Mouse (Mus musculus): ENCODE results near the gene Sec11a. TPM values are rescaled to one million over a fixed set of nuclear protein-coding genes. Genes with fewer than 3 reads are reported as not detected.
"Not testable (repeated sequence)": the region's sequence is repeated elsewhere in the genome, so short reads cannot be mapped to it uniquely, and the experiment has no call there.

Gene Sec11a
- polyA plus RNA-seq, 1 experiment from 2014 or later: 219 TPM

- H3K9me3 ChIP-seq (ENCODE audit: control insufficient read depth, low read depth, low read length); H3K4me3 ChIP-seq (ENCODE audit: low read depth, low read length); H3K27ac ChIP-seq (ENCODE audit: low read length); ATAC-seq (ENCODE audit: insufficient number of reproducible peaks, insufficient read depth, low FRiP score, low read depth); H3K27me3 ChIP-seq (ENCODE audit: control insufficient read depth, insufficient read depth, low read length); H3K4me2 ChIP-seq (replicated peaks; ENCODE audit: low read depth, low read length); H3K4me1 ChIP-seq (ENCODE audit: control insufficient read depth, insufficient read depth, low read length); H3K9ac ChIP-seq (replicated peaks; ENCODE audit: low read depth, low read length): not testable (repeated sequence)
- H3K36me3 ChIP-seq (ENCODE audit: control insufficient read depth, insufficient read depth, low read length): peaks cover 15% of the 10 kb centered on the region
These were observed 10.3 kb downstream of the Sec11a start for GRCm38 (mm10) chr7:80937304-80937666.

GRCm38 (mm10) chr7:80936617-80937303, 10.8 kb downstream of the Sec11a start:
- not testable (repeated sequence) for H3K4me3 ChIP-seq (ENCODE audit: low read depth, low read length); ATAC-seq (ENCODE audit: insufficient number of reproducible peaks, insufficient read depth, low FRiP score, low read depth); H3K9ac ChIP-seq (replicated peaks; ENCODE audit: low read depth, low read length); H3K4me1 ChIP-seq (ENCODE audit: control insufficient read depth, insufficient read depth, low read length); H3K27me3 ChIP-seq (ENCODE audit: control insufficient read depth, insufficient read depth, low read length); H3K9me3 ChIP-seq (ENCODE audit: control insufficient read depth, low read depth, low read length); H3K27ac ChIP-seq (ENCODE audit: low read length); H3K4me2 ChIP-seq (replicated peaks; ENCODE audit: low read depth, low read length)
- peaks cover 15% of the 10 kb centered on the region for H3K36me3 ChIP-seq (ENCODE audit: control insufficient read depth, insufficient read depth, low read length)
- 44% methylated on average over 7 of the region's 7 CpGs for WGBS

- H3K9ac ChIP-seq (replicated peaks; ENCODE audit: low read depth, low read length): no peak overlapping the region
- no peak overlapping the region for H3K4me2 ChIP-seq (replicated peaks; ENCODE audit: low read depth, low read length)
- 88% methylated on average over 1 of the region's 1 CpGs for WGBS
- H3K27me3 ChIP-seq (ENCODE audit: control insufficient read depth, insufficient read depth, low read length): no peaks in the 10 kb centered on the region
- H3K27ac ChIP-seq (ENCODE audit: low read length): no peak overlapping the region
- ATAC-seq (ENCODE audit: insufficient number of reproducible peaks, insufficient read depth, low FRiP score, low read depth): no peak
- H3K4me1 ChIP-seq (ENCODE audit: control insufficient read depth, insufficient read depth, low read length): no peaks in the 10 kb centered on the region
- H3K9me3 ChIP-seq (ENCODE audit: control insufficient read depth, low read depth, low read length): no peaks in the 10 kb centered on the region
- H3K36me3 ChIP-seq (ENCODE audit: control insufficient read depth, insufficient read depth, low read length): peaks cover 22% of the 10 kb centered on the region
- no peak overlapping the region for H3K4me3 ChIP-seq (ENCODE audit: low read depth, low read length)
These were observed 11.7 kb downstream of the Sec11a start for GRCm38 (mm10) chr7:80935834-80936233.

- ATAC-seq (ENCODE audit: insufficient number of reproducible peaks, insufficient read depth, low FRiP score, low read depth): no peak
- no peaks in the 10 kb centered on the region for H3K4me1 ChIP-seq (ENCODE audit: control insufficient read depth, insufficient read depth, low read length)
- WGBS: 84% methylated on average over 1 of the region's 1 CpGs
- no peak overlapping the region for H3K4me3 ChIP-seq (ENCODE audit: low read depth, low read length)
- no peaks in the 10 kb centered on the region for H3K27me3 ChIP-seq (ENCODE audit: control insufficient read depth, insufficient read depth, low read length)
- no peak overlapping the region for H3K27ac ChIP-seq (ENCODE audit: low read length)
- no peak overlapping the region for H3K9ac ChIP-seq (replicated peaks; ENCODE audit: low read depth, low read length)
- H3K36me3 ChIP-seq (ENCODE audit: control insufficient read depth, insufficient read depth, low read length): peaks cover 24% of the 10 kb centered on the region
- H3K4me2 ChIP-seq (replicated peaks; ENCODE audit: low read depth, low read length): no peak overlapping the region
- no peaks in the 10 kb centered on the region for H3K9me3 ChIP-seq (ENCODE audit: control insufficient read depth, low read depth, low read length)
These were observed 14.8 kb downstream of the Sec11a start for GRCm38 (mm10) chr7:80932777-80933176.

- WGBS: 92% methylated on average over 8 of the region's 8 CpGs
- H3K9me3 ChIP-seq (ENCODE audit: control insufficient read depth, low read depth, low read length): no peaks in the 10 kb centered on the region
- H3K4me1 ChIP-seq (ENCODE audit: control insufficient read depth, insufficient read depth, low read length): no peaks in the 10 kb centered on the region
- H3K27ac ChIP-seq (ENCODE audit: low read length): no peak overlapping the region
- no peak for ATAC-seq (ENCODE audit: insufficient number of reproducible peaks, insufficient read depth, low FRiP score, low read depth)
- H3K36me3 ChIP-seq (ENCODE audit: control insufficient read depth, insufficient read depth, low read length): peaks cover 30% of the 10 kb centered on the region
- H3K27me3 ChIP-seq (ENCODE audit: control insufficient read depth, insufficient read depth, low read length): no peaks in the 10 kb centered on the region
- H3K4me3 ChIP-seq (ENCODE audit: low read depth, low read length): no peak overlapping the region
- no peak overlapping the region for H3K9ac ChIP-seq (replicated peaks; ENCODE audit: low read depth, low read length)
- no peak overlapping the region for H3K4me2 ChIP-seq (replicated peaks; ENCODE audit: low read depth, low read length)
These were observed 15.9 kb downstream of the Sec11a start for GRCm38 (mm10) chr7:80931618-80932207.

GRCm38 (mm10) chr7:80923165-80923564, 24.4 kb downstream of the Sec11a start:
- WGBS: 86% methylated on average over 2 of the region's 2 CpGs

GRCm38 (mm10) chr7:80919647-80920008, 28.0 kb downstream of the Sec11a start:
- no peak overlapping the region for H3K4me3 ChIP-seq (ENCODE audit: low read depth, low read length)
- H3K4me1 ChIP-seq (ENCODE audit: control insufficient read depth, insufficient read depth, low read length): no peaks in the 10 kb centered on the region
- no peaks in the 10 kb centered on the region for H3K9me3 ChIP-seq (ENCODE audit: control insufficient read depth, low read depth, low read length)
- no peak overlapping the region for H3K9ac ChIP-seq (replicated peaks; ENCODE audit: low read depth, low read length)
- no peak overlapping the region for H3K27ac ChIP-seq (ENCODE audit: low read length)
- WGBS: 83% methylated on average over 5 of the region's 5 CpGs
- ATAC-seq (ENCODE audit: insufficient number of reproducible peaks, insufficient read depth, low FRiP score, low read depth): no peak
- H3K27me3 ChIP-seq (ENCODE audit: control insufficient read depth, insufficient read depth, low read length): no peaks in the 10 kb centered on the region
- H3K36me3 ChIP-seq (ENCODE audit: control insufficient read depth, insufficient read depth, low read length): peaks cover 44% of the 10 kb centered on the region
- no peak overlapping the region for H3K4me2 ChIP-seq (replicated peaks; ENCODE audit: low read depth, low read length)

More at GRCm38 (mm10) chr7:80923165-80923564, 24.4 kb downstream of the Sec11a start:
- H3K9ac ChIP-seq (replicated peaks; ENCODE audit: low read depth, low read length): no peak overlapping the region
- ATAC-seq (ENCODE audit: insufficient number of reproducible peaks, insufficient read depth, low FRiP score, low read depth): no peak
- H3K27me3 ChIP-seq (ENCODE audit: control insufficient read depth, insufficient read depth, low read length): no peaks in the 10 kb centered on the region
- H3K4me2 ChIP-seq (replicated peaks; ENCODE audit: low read depth, low read length): no peak overlapping the region
- H3K36me3 ChIP-seq (ENCODE audit: control insufficient read depth, insufficient read depth, low read length): peaks cover 44% of the 10 kb centered on the region
- no peaks in the 10 kb centered on the region for H3K9me3 ChIP-seq (ENCODE audit: control insufficient read depth, low read depth, low read length)
- no peak overlapping the region for H3K4me3 ChIP-seq (ENCODE audit: low read depth, low read length)
- H3K27ac ChIP-seq (ENCODE audit: low read length): no peak overlapping the region
- no peaks in the 10 kb centered on the region for H3K4me1 ChIP-seq (ENCODE audit: control insufficient read depth, insufficient read depth, low read length)

- 73% methylated on average over 8 of the region's 8 CpGs for WGBS
- H3K4me1 ChIP-seq (ENCODE audit: control insufficient read depth, insufficient read depth, low read length): no peaks in the 10 kb centered on the region
- H3K27me3 ChIP-seq (ENCODE audit: control insufficient read depth, insufficient read depth, low read length): no peaks in the 10 kb centered on the region
- no peak overlapping the region for H3K27ac ChIP-seq (ENCODE audit: low read length)
- peaks cover 45% of the 10 kb centered on the region for H3K36me3 ChIP-seq (ENCODE audit: control insufficient read depth, insufficient read depth, low read length)
- no peak for ATAC-seq (ENCODE audit: insufficient number of reproducible peaks, insufficient read depth, low FRiP score, low read depth)
- H3K4me3 ChIP-seq (ENCODE audit: low read depth, low read length): no peak overlapping the region
- no peak overlapping the region for H3K9ac ChIP-seq (replicated peaks; ENCODE audit: low read depth, low read length)
- H3K4me2 ChIP-seq (replicated peaks; ENCODE audit: low read depth, low read length): no peak overlapping the region
- H3K9me3 ChIP-seq (ENCODE audit: control insufficient read depth, low read depth, low read length): no peaks in the 10 kb centered on the region
These were observed 28.5 kb downstream of the Sec11a start for GRCm38 (mm10) chr7:80918982-80919646.
